Comparison of ENCODE assay signal across 10 mouse cellular contexts in the genomic region with DNA sequence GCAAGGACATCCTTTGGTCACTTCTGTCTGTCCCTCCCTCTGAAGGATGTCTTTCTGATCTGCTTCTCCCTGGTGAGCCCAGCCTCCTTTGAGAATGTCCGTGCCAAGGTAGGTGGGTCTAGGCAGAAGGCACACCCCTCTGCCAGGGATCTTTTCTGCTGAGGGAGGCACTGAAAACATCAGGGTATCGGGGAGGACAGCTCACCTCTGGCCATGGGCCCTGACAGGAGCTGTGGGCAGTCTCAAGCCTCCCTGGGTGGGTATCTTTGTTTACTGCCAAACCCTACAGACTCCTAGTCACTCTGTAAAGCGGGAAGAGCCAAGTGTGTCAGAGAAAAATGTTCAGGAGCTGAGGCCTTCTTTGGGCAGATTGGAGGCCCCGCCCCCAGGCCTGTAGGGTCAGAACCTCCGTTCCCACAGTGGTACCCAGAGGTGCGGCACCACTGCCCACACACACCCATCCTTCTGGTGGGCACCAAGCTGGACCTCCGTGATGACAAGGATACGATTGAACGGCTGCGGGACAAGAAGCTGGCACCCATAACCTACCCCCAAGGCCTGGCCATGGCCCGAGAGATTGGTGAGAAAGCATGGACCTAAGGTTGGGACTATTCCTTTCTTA. TPM values are rescaled to one million over a fixed set of nuclear protein-coding genes. Genes with fewer than 3 reads are reported as not detected.
DNase-seq lines count a peak whose midpoint lies in the region; ATAC-seq and TF ChIP-seq lines count a peak whose summit lies in the region.
"Had no signal": no experiment of that assay in that cellular context is flagged by ENCODE, and none has a peak within 500 bp of the region (broad histone marks: within the 10 kb centered on the region; RNA-seq: fewer than 3 reads in every experiment).

No protein-coding gene starts in this region.

- 74% methylated on average over 11 of the region's 11 CpGs for WGBS in lung, adult 2 months
- 87% methylated on average over 11 of the region's 11 CpGs for WGBS in forebrain, embryonic 12.5 days
- WGBS in midbrain, embryonic 15.5 days: 90% methylated on average over 11 of the region's 11 CpGs

- intact Hi-C loops in gastrocnemius, adult 2 months (cut with DNase I): no loop called here

- no peaks in the 10 kb centered on the region for H3K9me3 ChIP-seq in forebrain, embryonic 12.5 days
- H3K9me3 ChIP-seq in midbrain, embryonic 15.5 days: no peaks in the 10 kb centered on the region

- H3K4me2 ChIP-seq in forebrain, embryonic 12.5 days: peak overlapping the region; percentile 99; the same call in 1 of the 2 replicates
- H3K4me2 ChIP-seq in midbrain, embryonic 15.5 days: peak overlapping the region; percentile 91

- no peak for TF ChIP-seq CTCF in lung, adult 2 months (IDR thresholded peaks at IDR 0.05; ENCODE audit: insufficient read depth, low read length)
- no peak for TF ChIP-seq CTCF in gastrocnemius, adult 2 months (IDR thresholded peaks at IDR 0.05)

- peaks cover 23% of the 10 kb centered on the region for H3K36me3 ChIP-seq in forebrain, embryonic 12.5 days (replicated peaks)
- no peaks in the 10 kb centered on the region; the same call in 1 of the 2 replicates for H3K36me3 ChIP-seq in midbrain, embryonic 15.5 days (replicated peaks)

- peak; percentile 46 for DNase-seq in lung, adult 2 months
- DNase-seq in lung, postnatal 25 days (ENCODE audit: low spot score): no peak
- peak; percentile 76 for DNase-seq in kidney, adult 9 months
- DNase-seq in gastrocnemius, postnatal 10 days: no peak
- DNase-seq in gastrocnemius, adult 2 months: no peak
- no peak for DNase-seq in thymus, postnatal 10 days (ENCODE audit: low spot score in 2 of 2)

- H3K27ac ChIP-seq in forebrain, embryonic 12.5 days: no peak overlapping the region
- H3K27ac ChIP-seq in midbrain, embryonic 15.5 days: no peak overlapping the region
- H3K27ac ChIP-seq in gastrocnemius, adult 2 months: no peak overlapping the region
- H3K27ac ChIP-seq: kidney, postnatal 0 days had no signal

- no peak for ATAC-seq in forebrain, embryonic 12.5 days (ENCODE audit: low FRiP score)
- no peak for ATAC-seq in midbrain, embryonic 15.5 days (replicated peaks)

- H3K4me1 ChIP-seq in lung, adult 2 months (ENCODE audit: control insufficient read depth, insufficient read depth, low read length): peaks cover 12% of the 10 kb centered on the region
- H3K4me1 ChIP-seq in forebrain, embryonic 12.5 days: peaks cover 32% of the 10 kb centered on the region
- H3K4me1 ChIP-seq in midbrain, embryonic 15.5 days: peaks cover 42% of the 10 kb centered on the region

- peaks cover 33% of the 10 kb centered on the region for H3K27me3 ChIP-seq in forebrain, embryonic 12.5 days
- no peaks in the 10 kb centered on the region; the same call in 1 of the 2 replicates for H3K27me3 ChIP-seq in midbrain, embryonic 15.5 days (replicated peaks)

- H3K4me3 ChIP-seq in lung, adult 2 months (replicated peaks; ENCODE audit: extremely low read depth, low read depth, low read length): peak overlapping the region; percentile 2
- 0 out of 2 replicates have a peak overlapping the region, but pooled peaks have one; percentile 72 for H3K4me3 ChIP-seq in forebrain, embryonic 12.5 days (replicated peaks)
- peak overlapping the region; percentile 77 for H3K4me3 ChIP-seq in midbrain, embryonic 15.5 days
- no peak overlapping the region for H3K4me3 ChIP-seq in gastrocnemius, adult 2 months
- H3K4me3 ChIP-seq: erythroblast, embryonic 14.5 days had no signal

- peak; percentile 4; the same call in 1 of the 2 replicates for TF ChIP-seq POLR2A in lung, adult 2 months (IDR thresholded peaks at IDR 0.05; ENCODE audit: borderline replicate concordance, extremely low read depth, low read depth, low read length)

- H3K9ac ChIP-seq in forebrain, embryonic 12.5 days: no peak overlapping the region
- peak overlapping the region; percentile 91; the same call in 1 of the 2 replicates for H3K9ac ChIP-seq in midbrain, embryonic 15.5 days

RNA-seq across cellular contexts. Expression of a gene that starts 1.6 kb away (rescaled TPM):
- 62.0 and 76.8 TPM in 2 replicates for polyA plus RNA-seq in lung, adult 2 months (2012; rRNA removed)
- polyA plus RNA-seq in forebrain, embryonic 12.5 days (2016; fragmentation: Nextera tagmentation; extraction: Ambion mirVana): 48.3 and 48.5 TPM in 2 replicates
- 560 and 572 TPM in 2 replicates for polyA plus RNA-seq in midbrain, embryonic 15.5 days (2015; fragmentation: Nextera tagmentation; extraction: Ambion mirVana)
- total RNA-seq in gastrocnemius, postnatal 10 days (2021): 1 to 10 TPM; 1.8 to 2.7 TPM
- 1 to 10 TPM in 1 of 2 experiments, under 1 TPM in 1; 0.87 to 1.3 TPM for total RNA-seq in gastrocnemius, adult 2 months (2021)

RNA-seq across cellular contexts. Expression of a gene that starts 4.2 kb away (rescaled TPM):
- polyA plus RNA-seq in lung, adult 2 months (2012; rRNA removed): 326 and 340 TPM in 2 replicates
- 9.1 and 9.2 TPM in 2 replicates for polyA plus RNA-seq in forebrain, embryonic 12.5 days (2016; fragmentation: Nextera tagmentation; extraction: Ambion mirVana)
- 6.8 and 7.9 TPM in 2 replicates for polyA plus RNA-seq in midbrain, embryonic 15.5 days (2015; fragmentation: Nextera tagmentation; extraction: Ambion mirVana)
- 1 to 10 TPM; 3.4 to 3.7 TPM for total RNA-seq in gastrocnemius, postnatal 10 days (2021)
- 1 to 10 TPM; 6.3 to 8.6 TPM for total RNA-seq in gastrocnemius, adult 2 months (2021)

RNA-seq across cellular contexts. Expression of a gene that starts 9.0 kb away (rescaled TPM):
- polyA plus RNA-seq in lung, adult 2 months (2012; rRNA removed): 13,780 and 14,250 TPM in 2 replicates
- polyA plus RNA-seq in forebrain, embryonic 12.5 days (2016; fragmentation: Nextera tagmentation; extraction: Ambion mirVana): 0.67 and 0.95 TPM in 2 replicates
- polyA plus RNA-seq in midbrain, embryonic 15.5 days (2015; fragmentation: Nextera tagmentation; extraction: Ambion mirVana): 1.2 and 2.2 TPM in 2 replicates
- 10 to 100 TPM in 1 of 2 experiments, 1 to 10 TPM in 1; 9.9 to 10.8 TPM for total RNA-seq in gastrocnemius, postnatal 10 days (2021)
- total RNA-seq in gastrocnemius, adult 2 months (2021): 10 to 100 TPM in 1 of 2 experiments, 1 to 10 TPM in 1; 9.1 to 15.4 TPM
- polyA plus RNA-seq: erythroblast, embryonic 14.5 days had no signal

RNA-seq across cellular contexts. Expression of a gene that starts 9.1 kb away (rescaled TPM):
- 35.6 and 40.1 TPM in 2 replicates for polyA plus RNA-seq in lung, adult 2 months (2012; rRNA removed)
- polyA plus RNA-seq in forebrain, embryonic 12.5 days (2016; fragmentation: Nextera tagmentation; extraction: Ambion mirVana): 73.8 and 74.7 TPM in 2 replicates
- polyA plus RNA-seq in midbrain, embryonic 15.5 days (2015; fragmentation: Nextera tagmentation; extraction: Ambion mirVana): 82.6 and 89.9 TPM in 2 replicates
- total RNA-seq in gastrocnemius, postnatal 10 days (2021): 10 to 100 TPM in 1 of 2 experiments, 1 to 10 TPM in 1; 7.7 to 10.1 TPM
- 1 to 10 TPM; 3.6 to 4.4 TPM for total RNA-seq in gastrocnemius, adult 2 months (2021)

RNA-seq across cellular contexts. Expression of a gene that starts 9.3 kb away (rescaled TPM):
- 68.0 and 69.1 TPM in 2 replicates for polyA plus RNA-seq in lung, adult 2 months (2012; rRNA removed)
- polyA plus RNA-seq in forebrain, embryonic 12.5 days (2016; fragmentation: Nextera tagmentation; extraction: Ambion mirVana): 125 and 127 TPM in 2 replicates
- polyA plus RNA-seq in midbrain, embryonic 15.5 days (2015; fragmentation: Nextera tagmentation; extraction: Ambion mirVana): 95.6 and 99.7 TPM in 2 replicates
- 10 to 100 TPM; 34.9 to 35.6 TPM for total RNA-seq in gastrocnemius, postnatal 10 days (2021)
- total RNA-seq in gastrocnemius, adult 2 months (2021): 10 to 100 TPM; 22.1 to 32.3 TPM

Comparison
In these comparisons a context has a peak if more than half of its experiments do, and no peak if none do; other contexts are left out.
1. DNase-seq: peak in lung, adult 2 months (single experiment) and kidney, adult 9 months (single experiment); none in lung, postnatal 25 days (single experiment), gastrocnemius, postnatal 10 days (single experiment), gastrocnemius, adult 2 months (single experiment) and thymus, postnatal 10 days (0 of 2).
2. RNA of a gene that starts 4.2 kb away (polyA plus RNA-seq): 326 to 340 TPM in lung, adult 2 months; 9.1 to 9.2 TPM in forebrain, embryonic 12.5 days and 6.8 to 7.9 TPM in midbrain, embryonic 15.5 days; every median in the first group is over 10 times any median in the second.
3. RNA of a gene that starts 9.0 kb away (polyA plus RNA-seq): 13,780 to 14,250 TPM in lung, adult 2 months; 1.2 to 2.2 TPM in midbrain, embryonic 15.5 days and 0.67 to 0.95 TPM in forebrain, embryonic 12.5 days; every median in the first group is over 1,000 times any median in the second.